Mouse (Mus musculus) kidney, postnatal 4 days (tissue): ENCODE measurements around the gene Grin1.
A peak's percentile ranks its signal among the peaks of the same experiment; 100 is the strongest.

Experiments used
- DNase-seq, 2 experiments: peaks; one replicate each; pipeline ENCODE4 v3.0.0; 2021; ENCODE audit warnings: mixed read lengths in 2 of 2

Grin1 gene

GRCm38 (mm10) chr2:25318971-25319773, at the start of gene Grin1:
Gene Grin1 (minus strand): TSS chr2:25319187.
- DNase-seq = peak; percentile 86 to 88

GRCm38 (mm10) chr2:25365091-25365761, 46.2 kb upstream of the Grin1 start, which contains the start of gene Uap1l1:
Gene Uap1l1 (minus strand): TSS chr2:25365682.
- DNase-seq = peak; percentile 87 to 92

GRCm38 (mm10) chr2:25364761-25365090, 45.7 kb upstream of the Grin1 start:
- no peak for DNase-seq

GRCm38 (mm10) chr2:25364313-25364712, 45.3 kb upstream of the Grin1 start:
- DNase-seq = no peak

GRCm38 (mm10) chr2:25363478-25364178, 44.6 kb upstream of the Grin1 start:
- peak in 1 of 2 experiments; percentile 46 for DNase-seq

- DNase-seq = no peak
Measured at GRCm38 (mm10) chr2:25359848-25360247, 40.9 kb upstream of the Grin1 start.

- DNase-seq = peak; percentile 88 to 92
Measured at GRCm38 (mm10) chr2:25356208-25357079, 37.5 kb upstream of the Grin1 start, which contains the start of gene Dpp7. Gene Dpp7 (minus strand): TSS chr2:25356359.

- DNase-seq = no peak
Measured at GRCm38 (mm10) chr2:25355419-25356066, 36.6 kb upstream of the Grin1 start.

GRCm38 (mm10) chr2:25354211-25354610, 35.2 kb upstream of the Grin1 start:
- no peak for DNase-seq

- DNase-seq = no peak
Measured at GRCm38 (mm10) chr2:25350701-25351100, 31.7 kb upstream of the Grin1 start.

GRCm38 (mm10) chr2:25349499-25349898, 30.5 kb upstream of the Grin1 start:
- no peak for DNase-seq

GRCm38 (mm10) chr2:25348162-25348561, 29.2 kb upstream of the Grin1 start:
- no peak for DNase-seq

GRCm38 (mm10) chr2:25338303-25338702, 19.3 kb upstream of the Grin1 start:
- DNase-seq = no peak

- DNase-seq = no peak
Measured at GRCm38 (mm10) chr2:25333569-25333968, 14.6 kb upstream of the Grin1 start.

- DNase-seq = peak; percentile 100
Measured at GRCm38 (mm10) chr2:25332286-25333160, 13.5 kb upstream of the Grin1 start, which contains the start of gene Man1b1. Gene Man1b1 (plus strand): TSS chr2:25332338.

- DNase-seq = no peak
Measured at GRCm38 (mm10) chr2:25331470-25331869, 12.5 kb upstream of the Grin1 start.

- DNase-seq = peak; percentile 39 to 47
Measured at GRCm38 (mm10) chr2:25328440-25328839, 9.5 kb upstream of the Grin1 start.

- no peak for DNase-seq
Measured at GRCm38 (mm10) chr2:25326036-25326435, 7.0 kb upstream of the Grin1 start.

GRCm38 (mm10) chr2:25320084-25320483, 1.1 kb upstream of the Grin1 start:
- DNase-seq = no peak

GRCm38 (mm10) chr2:25318119-25318966, 644 bp downstream of the Grin1 start:
- DNase-seq = no peak
